Mouse (Mus musculus) kidney, adult 2 months (tissue): ENCODE measurements around the gene Nhsl1.

Experiments
- CTCF ChIP-seq: fragments of 200-500 bp; conservative IDR thresholded peaks from 2 replicates; pipeline ENCODE4 v1.5.1; 2011; ENCODE audit warnings: low read depth, mild to moderate bottlenecking, control low read depth, low read length, moderate library complexity, mixed read lengths; ENCODE audit not compliant: insufficient read depth, insufficient read length
- POLR2A ChIP-seq: fragments of 200-500 bp; IDR thresholded peaks from one replicate; pipeline ENCODE4 v1.6.1; 2011; ENCODE audit warnings: low read depth, low read length, control low read depth

DNA sequence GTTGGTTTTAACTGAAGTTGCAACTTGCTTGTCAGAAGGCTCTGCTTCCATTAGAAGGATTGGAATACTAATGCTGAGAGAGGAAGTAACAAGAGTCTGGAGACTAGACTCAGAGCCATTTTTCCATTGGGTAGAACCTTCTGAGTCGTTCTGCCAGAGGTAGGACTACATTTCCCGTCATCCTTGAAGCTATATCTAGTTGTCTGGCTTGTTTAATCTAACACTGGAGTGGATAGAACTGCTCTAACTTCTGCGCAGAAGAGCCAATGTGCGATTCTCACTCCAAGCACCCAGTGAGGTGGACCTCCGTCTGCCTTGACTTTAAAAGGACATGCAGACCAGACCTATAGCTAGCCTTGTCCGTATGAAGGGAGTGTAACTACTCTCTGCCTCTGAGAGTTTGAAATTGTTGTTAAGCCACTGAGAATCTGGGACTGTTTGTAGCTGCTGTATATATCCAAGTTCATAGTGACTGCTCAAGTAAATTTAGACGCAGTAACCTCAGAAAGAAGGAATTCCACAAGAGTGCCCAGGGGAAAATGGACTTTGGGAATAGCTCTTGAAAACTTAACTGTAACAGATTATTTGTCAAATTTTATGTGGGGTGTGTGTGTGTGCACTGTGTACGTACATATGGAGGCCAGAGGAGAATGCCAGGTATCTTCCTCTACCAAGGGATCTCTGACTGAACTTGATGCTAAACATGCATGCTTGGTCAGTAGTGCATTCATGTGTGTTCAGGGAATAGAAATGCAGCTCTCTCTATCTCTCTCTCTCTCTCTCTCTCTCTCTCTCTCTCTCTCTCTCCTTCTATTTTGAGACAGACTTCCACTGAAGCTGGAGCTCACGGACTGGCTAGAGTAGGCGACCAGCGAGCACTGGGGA lies 174.5 kb downstream of the Nhsl1 start:
- TF ChIP-seq CTCF (no peak), POLR2A (no peak)
